Mouse (Mus musculus): Measurements from ENCODE around the gene Slc38a10. TPM values are rescaled to one million over a fixed set of nuclear protein-coding genes. Genes with fewer than 3 reads are reported as not detected.

The Slc38a10 gene
- polyA plus RNA-seq, 1 experiment from 2014 or later: 77.1 TPM

- H3K9ac ChIP-seq (ENCODE audit: low read length): no peak overlapping the region
- 0 out of 2 replicates have a peak, but pooled peaks cover 5% of the 10 kb centered on the region for H3K36me3 ChIP-seq (ENCODE audit: control insufficient read depth, insufficient read depth, low read length)
- H3K4me2 ChIP-seq (ENCODE audit: low read length): no peak overlapping the region
- H3K4me3 ChIP-seq (ENCODE audit: low read depth, low read length): no peak overlapping the region
- H3K27ac ChIP-seq (ENCODE audit: low read depth): 0 out of 2 replicates have a peak overlapping the region, but pooled peaks have one; percentile 33
- no peaks in the 10 kb centered on the region for H3K27me3 ChIP-seq (replicated peaks; ENCODE audit: control insufficient read depth, insufficient read depth, low read length)
- peaks cover 34% of the 10 kb centered on the region for H3K4me1 ChIP-seq (replicated peaks; ENCODE audit: control insufficient read depth, insufficient read depth, low read length)
- 40% methylated on average over 1 of the region's 1 CpGs for WGBS
- ATAC-seq (replicated peaks; ENCODE audit: low FRiP score, low TSS enrichment, low read depth): no peak
- H3K9me3 ChIP-seq (ENCODE audit: control insufficient read depth, low read length): no peaks in the 10 kb centered on the region
- no peak for DNase-seq (ENCODE audit: low spot score)
These were observed 32.0 kb upstream of the Slc38a10 start for GRCm38 (mm10) chr11:120183180-120183579.

GRCm38 (mm10) chr11:120182396-120183030 lies 31.4 kb upstream of the Slc38a10 start:
- Histone ChIP-seq H3K27me3 (replicated peaks; ENCODE audit: control insufficient read depth, insufficient read depth, low read length) (no peaks in the 10 kb centered on the region), H3K4me2 (ENCODE audit: low read length) (no peak overlapping the region), H3K9ac (ENCODE audit: low read length) (no peak overlapping the region), H3K36me3 (ENCODE audit: control insufficient read depth, insufficient read depth, low read length) (no peaks in the 10 kb centered on the region), H3K4me1 (replicated peaks; ENCODE audit: control insufficient read depth, insufficient read depth, low read length) (peaks cover 34% of the 10 kb centered on the region), H3K4me3 (ENCODE audit: low read depth, low read length) (no peak overlapping the region), H3K9me3 (ENCODE audit: control insufficient read depth, low read length) (no peaks in the 10 kb centered on the region), H3K27ac (ENCODE audit: low read depth) (no peak overlapping the region)
- no peak for DNase-seq (ENCODE audit: low spot score)
- WGBS: 34% methylated on average over 3 of the region's 3 CpGs
- ATAC-seq (replicated peaks; ENCODE audit: low FRiP score, low TSS enrichment, low read depth): no peak

GRCm38 (mm10) chr11:120181379-120181778 lies 30.2 kb upstream of the Slc38a10 start:
- Histone ChIP-seq H3K4me2 (ENCODE audit: low read length) (no peak overlapping the region), H3K4me3 (ENCODE audit: low read depth, low read length) (no peak overlapping the region), H3K27me3 (replicated peaks; ENCODE audit: control insufficient read depth, insufficient read depth, low read length) (no peaks in the 10 kb centered on the region), H3K27ac (ENCODE audit: low read depth) (no peak overlapping the region), H3K9ac (ENCODE audit: low read length) (no peak overlapping the region), H3K4me1 (replicated peaks; ENCODE audit: control insufficient read depth, insufficient read depth, low read length) (peaks cover 34% of the 10 kb centered on the region), H3K36me3 (ENCODE audit: control insufficient read depth, insufficient read depth, low read length) (no peaks in the 10 kb centered on the region), H3K9me3 (ENCODE audit: control insufficient read depth, low read length) (no peaks in the 10 kb centered on the region)
- ATAC-seq (replicated peaks; ENCODE audit: low FRiP score, low TSS enrichment, low read depth) (no peak), DNase-seq (ENCODE audit: low spot score) (no peak)
- 85% methylated on average over 3 of the region's 3 CpGs for WGBS

- no peak for DNase-seq (ENCODE audit: low spot score)
- ATAC-seq (replicated peaks; ENCODE audit: low FRiP score, low TSS enrichment, low read depth): no peak
- H3K4me3 ChIP-seq (ENCODE audit: low read depth, low read length): no peak overlapping the region
These were observed 28.2 kb upstream of the Slc38a10 start for GRCm38 (mm10) chr11:120179374-120179773.

GRCm38 (mm10) chr11:120175948-120176347 lies 24.8 kb upstream of the Slc38a10 start:
- DNase-seq (ENCODE audit: low spot score) (no peak), ATAC-seq (replicated peaks; ENCODE audit: low FRiP score, low TSS enrichment, low read depth) (no peak)
- Histone ChIP-seq H3K4me2 (ENCODE audit: low read length) (no peak overlapping the region), H3K27ac (ENCODE audit: low read depth) (no peak overlapping the region), H3K9ac (ENCODE audit: low read length) (no peak overlapping the region), H3K4me3 (ENCODE audit: low read depth, low read length) (no peak overlapping the region), H3K36me3 (ENCODE audit: control insufficient read depth, insufficient read depth, low read length) (no peaks in the 10 kb centered on the region), H3K4me1 (replicated peaks; ENCODE audit: control insufficient read depth, insufficient read depth, low read length) (peaks cover 4% of the 10 kb centered on the region; the same call in 1 of the 2 replicates), H3K9me3 (ENCODE audit: control insufficient read depth, low read length) (no peaks in the 10 kb centered on the region), H3K27me3 (replicated peaks; ENCODE audit: control insufficient read depth, insufficient read depth, low read length) (no peaks in the 10 kb centered on the region)
- 57% methylated on average over 4 of the region's 4 CpGs for WGBS

More at GRCm38 (mm10) chr11:120179374-120179773, 28.2 kb upstream of the Slc38a10 start:
- Histone ChIP-seq H3K27ac (ENCODE audit: low read depth) (no peak overlapping the region), H3K9me3 (ENCODE audit: control insufficient read depth, low read length) (no peaks in the 10 kb centered on the region), H3K9ac (ENCODE audit: low read length) (no peak overlapping the region), H3K36me3 (ENCODE audit: control insufficient read depth, insufficient read depth, low read length) (no peaks in the 10 kb centered on the region), H3K4me2 (ENCODE audit: low read length) (no peak overlapping the region), H3K27me3 (replicated peaks; ENCODE audit: control insufficient read depth, insufficient read depth, low read length) (no peaks in the 10 kb centered on the region), H3K4me1 (replicated peaks; ENCODE audit: control insufficient read depth, insufficient read depth, low read length) (peaks cover 18% of the 10 kb centered on the region)
- 30% methylated on average over 4 of the region's 4 CpGs for WGBS

- DNase-seq (ENCODE audit: low spot score): no peak
- no peak for ATAC-seq (replicated peaks; ENCODE audit: low FRiP score, low TSS enrichment, low read depth)
- H3K9ac ChIP-seq (ENCODE audit: low read length): no peak overlapping the region
- 68% methylated on average over 14 of the region's 14 CpGs for WGBS
- peaks cover 13% of the 10 kb centered on the region for H3K4me1 ChIP-seq (replicated peaks; ENCODE audit: control insufficient read depth, insufficient read depth, low read length)
- H3K27ac ChIP-seq (ENCODE audit: low read depth): no peak overlapping the region
- no peaks in the 10 kb centered on the region for H3K9me3 ChIP-seq (ENCODE audit: control insufficient read depth, low read length)
- H3K27me3 ChIP-seq (replicated peaks; ENCODE audit: control insufficient read depth, insufficient read depth, low read length): no peaks in the 10 kb centered on the region
- H3K36me3 ChIP-seq (ENCODE audit: control insufficient read depth, insufficient read depth, low read length): no peaks in the 10 kb centered on the region
- no peak overlapping the region for H3K4me3 ChIP-seq (ENCODE audit: low read depth, low read length)
- no peak overlapping the region for H3K4me2 ChIP-seq (ENCODE audit: low read length)
These were observed 22.1 kb upstream of the Slc38a10 start for GRCm38 (mm10) chr11:120173213-120173612.

GRCm38 (mm10) chr11:120171168-120171567 lies 20.0 kb upstream of the Slc38a10 start:
- H3K4me1 ChIP-seq (replicated peaks; ENCODE audit: control insufficient read depth, insufficient read depth, low read length): peaks cover 13% of the 10 kb centered on the region
- no peaks in the 10 kb centered on the region for H3K9me3 ChIP-seq (ENCODE audit: control insufficient read depth, low read length)
- H3K36me3 ChIP-seq (ENCODE audit: control insufficient read depth, insufficient read depth, low read length): no peaks in the 10 kb centered on the region
- no peak overlapping the region for H3K4me2 ChIP-seq (ENCODE audit: low read length)
- no peak overlapping the region for H3K9ac ChIP-seq (ENCODE audit: low read length)
- WGBS: 38% methylated on average over 8 of the region's 8 CpGs
- DNase-seq (ENCODE audit: low spot score) (no peak), ATAC-seq (replicated peaks; ENCODE audit: low FRiP score, low TSS enrichment, low read depth) (no peak)
- no peak overlapping the region for H3K4me3 ChIP-seq (ENCODE audit: low read depth, low read length)
- H3K27me3 ChIP-seq (replicated peaks; ENCODE audit: control insufficient read depth, insufficient read depth, low read length): no peaks in the 10 kb centered on the region
- no peak overlapping the region for H3K27ac ChIP-seq (ENCODE audit: low read depth)

- H3K4me2 ChIP-seq (ENCODE audit: low read length): peak overlapping the region; percentile 14
These were observed 18.3 kb upstream of the Slc38a10 start for GRCm38 (mm10) chr11:120169208-120169992.

More at GRCm38 (mm10) chr11:120169208-120169992, 18.3 kb upstream of the Slc38a10 start:
- DNase-seq (ENCODE audit: low spot score) (peak; percentile 79), ATAC-seq (replicated peaks; ENCODE audit: low FRiP score, low TSS enrichment, low read depth) (no peak)
- no peak overlapping the region for H3K9ac ChIP-seq (ENCODE audit: low read length)
- H3K36me3 ChIP-seq (ENCODE audit: control insufficient read depth, insufficient read depth, low read length): no peaks in the 10 kb centered on the region
- peaks cover 29% of the 10 kb centered on the region for H3K4me1 ChIP-seq (replicated peaks; ENCODE audit: control insufficient read depth, insufficient read depth, low read length)
- no peaks in the 10 kb centered on the region for H3K27me3 ChIP-seq (replicated peaks; ENCODE audit: control insufficient read depth, insufficient read depth, low read length)
- no peak overlapping the region for H3K27ac ChIP-seq (ENCODE audit: low read depth)
- H3K9me3 ChIP-seq (ENCODE audit: control insufficient read depth, low read length): no peaks in the 10 kb centered on the region
- 29% methylated on average over 21 of the region's 21 CpGs for WGBS
- H3K4me3 ChIP-seq (ENCODE audit: low read depth, low read length): no peak overlapping the region

Measured in intestine, embryonic 14.5 days (tissue).